Mouse (Mus musculus): Measurements from ENCODE around the gene Igf1r. TPM values are rescaled to one million over a fixed set of nuclear protein-coding genes. Genes with fewer than 3 reads are reported as not detected.

Igf1r gene
- total RNA-seq, 2 experiments from 2014 or later, result 13.5 to 17.1 TPM

DNA sequence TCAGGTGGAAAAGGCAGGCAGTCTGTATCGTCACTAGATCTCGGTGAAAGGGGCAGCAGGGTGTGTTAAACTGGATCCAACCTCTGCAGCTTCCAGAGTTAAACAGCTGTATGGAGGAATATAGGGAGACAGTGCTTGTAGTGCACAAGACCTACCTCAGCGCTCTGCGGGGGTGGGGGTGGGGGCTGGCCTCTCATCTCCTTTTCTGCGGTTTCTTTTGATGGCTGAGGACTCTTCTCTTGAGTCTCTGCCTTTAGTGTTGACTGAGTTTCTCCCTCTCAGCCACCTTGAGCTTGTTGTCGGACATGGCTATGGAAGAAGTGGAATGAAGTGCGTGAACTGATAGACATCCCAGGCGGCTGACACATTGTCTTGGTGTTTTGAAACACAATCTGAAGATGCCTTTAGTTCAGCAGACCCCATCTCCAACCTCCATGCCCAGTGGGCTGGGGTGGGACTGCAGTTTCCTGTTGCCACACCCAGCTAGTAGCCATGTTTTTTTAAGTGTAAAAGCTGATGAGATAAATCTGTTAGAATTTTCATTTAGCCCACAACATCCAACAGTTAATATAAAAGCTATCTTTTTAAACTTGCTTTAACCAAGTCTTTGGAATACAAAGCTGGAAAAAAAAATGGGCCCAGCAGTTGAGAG, 253.3 kb downstream of the Igf1r start:
- no peak for ATAC-seq (replicated peaks; ENCODE audit: low FRiP score, poor library complexity, severe bottlenecking)

DNA sequence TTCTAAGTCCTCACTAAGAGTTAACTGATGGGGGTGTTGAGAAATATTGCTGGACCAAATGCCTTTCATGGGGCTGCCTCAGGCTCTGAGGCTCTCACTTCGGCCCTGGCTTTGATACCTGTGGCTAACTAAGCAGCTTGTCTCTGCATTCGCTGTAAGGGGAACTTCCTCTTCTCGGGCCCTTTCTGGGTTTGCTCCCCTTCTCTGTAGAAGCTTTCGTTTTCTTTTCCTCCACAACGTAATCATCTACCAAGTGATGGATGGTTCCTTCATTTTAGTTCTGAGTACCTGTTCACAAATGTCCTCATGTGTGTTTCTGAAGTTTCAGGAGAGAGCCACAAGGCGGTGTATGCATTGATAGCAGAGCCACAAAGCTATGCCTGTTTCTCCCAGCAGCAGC, 256.4 kb downstream of the Igf1r start:
- ATAC-seq (replicated peaks; ENCODE audit: low FRiP score, poor library complexity, severe bottlenecking), result no peak

DNA sequence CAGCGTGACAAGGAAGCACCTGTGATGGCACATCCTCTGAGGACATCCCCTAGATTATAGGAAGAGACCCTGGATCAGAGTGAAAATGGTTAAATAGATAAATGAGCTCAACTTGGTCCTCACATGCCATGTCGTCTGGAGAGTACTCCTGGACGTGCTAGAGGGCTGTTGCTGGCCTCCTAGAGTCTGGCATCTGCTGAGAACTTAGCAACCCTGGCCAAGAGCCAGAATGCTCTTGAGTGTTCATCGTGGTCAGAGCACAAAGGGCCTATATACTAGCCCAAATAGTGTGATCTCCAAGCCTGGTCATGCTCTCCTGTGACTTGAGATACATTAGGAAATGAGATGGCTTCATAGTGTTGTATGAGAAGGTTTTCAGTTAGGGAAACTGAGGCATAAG, 257.8 kb downstream of the Igf1r start:
- no peak for ATAC-seq (replicated peaks; ENCODE audit: low FRiP score, poor library complexity, severe bottlenecking)

DNA sequence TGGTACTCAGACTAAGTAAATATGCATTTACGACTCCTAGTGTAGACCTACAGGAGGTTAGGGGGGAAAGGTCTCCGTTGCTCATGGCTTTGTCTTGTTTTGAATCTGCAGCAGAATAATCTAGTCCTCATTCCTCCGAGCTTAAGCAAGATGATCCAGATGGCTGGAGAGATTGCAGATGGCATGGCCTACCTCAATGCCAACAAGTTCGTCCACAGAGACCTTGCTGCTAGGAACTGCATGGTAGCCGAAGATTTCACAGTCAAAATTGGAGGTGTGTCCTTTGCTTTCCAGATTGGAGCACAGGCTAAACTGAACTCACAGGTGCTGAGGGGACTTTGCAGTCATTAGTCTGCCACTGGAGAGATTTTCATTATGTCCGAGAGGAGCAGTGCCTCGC, 259.3 kb downstream of the Igf1r start:
- ATAC-seq (replicated peaks; ENCODE audit: low FRiP score, poor library complexity, severe bottlenecking), result no peak

DNA sequence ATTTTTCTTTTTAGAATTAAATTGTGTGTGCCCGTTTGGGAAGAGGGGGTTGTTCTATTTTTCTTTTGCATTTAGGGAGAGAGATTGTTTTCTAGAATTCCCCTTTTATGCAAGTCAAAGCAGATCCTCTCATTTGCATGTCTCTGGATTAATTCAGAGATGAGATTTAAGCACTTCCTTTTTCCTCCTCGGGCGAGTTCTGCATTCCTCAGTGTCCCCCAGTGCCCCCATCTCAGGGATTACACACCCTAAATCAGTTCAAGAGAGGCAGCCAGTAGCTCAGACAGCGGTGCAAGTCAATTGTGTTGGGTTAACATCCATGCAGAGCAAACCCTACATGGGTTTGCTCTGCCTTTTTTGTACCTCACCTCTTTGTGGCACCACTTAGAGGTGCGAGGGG, 261.2 kb downstream of the Igf1r start:
- no peak for ATAC-seq (replicated peaks; ENCODE audit: low FRiP score, poor library complexity, severe bottlenecking)

DNA sequence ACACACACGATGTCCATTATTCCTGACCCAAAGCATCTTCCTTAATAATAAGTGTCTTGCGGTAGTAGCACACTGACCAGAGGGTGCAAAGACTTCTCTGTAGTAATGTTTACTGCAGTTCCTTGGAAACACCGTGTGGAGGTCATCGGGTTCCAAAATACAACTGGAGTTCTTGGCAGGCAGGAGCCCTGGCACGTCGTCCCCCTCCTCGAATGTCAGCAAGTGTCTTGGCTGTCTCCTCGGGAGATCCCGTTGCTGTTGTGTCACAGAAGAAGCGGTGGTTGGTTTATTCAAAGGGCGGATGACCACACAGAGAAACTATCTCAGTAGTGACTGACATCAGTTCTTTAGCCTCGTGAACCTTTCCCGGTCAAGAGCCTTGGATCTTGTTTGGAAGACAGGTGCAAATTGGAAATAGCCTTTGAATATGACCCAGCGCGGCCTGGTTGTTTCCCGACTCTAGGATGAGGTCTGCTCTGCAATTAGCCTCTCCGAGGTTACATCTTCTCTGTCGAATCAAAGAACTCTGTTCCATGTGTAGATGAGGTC, 263.0 kb downstream of the Igf1r start:
- no peak for ATAC-seq (replicated peaks; ENCODE audit: low FRiP score, poor library complexity, severe bottlenecking)

DNA sequence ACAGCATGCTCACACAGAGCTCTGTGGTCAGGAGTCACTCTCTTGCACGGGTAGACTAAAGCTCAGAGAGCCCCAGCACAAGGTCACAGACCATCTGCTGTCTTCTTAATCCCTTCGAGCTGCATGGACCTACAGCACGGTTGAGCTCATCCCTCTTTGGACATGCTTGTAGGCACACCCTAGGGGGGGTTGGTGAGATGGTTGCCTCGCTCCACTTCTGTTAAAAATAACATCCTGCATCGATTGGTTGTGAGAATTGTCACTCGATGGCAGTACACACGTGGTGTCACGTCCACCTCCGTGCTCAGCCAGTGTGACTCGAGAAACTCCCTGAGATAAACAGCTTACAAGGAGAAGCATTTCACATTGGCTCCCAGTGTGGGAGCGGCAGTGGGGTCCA, 266.3 kb downstream of the Igf1r start:
- no peak for ATAC-seq (replicated peaks; ENCODE audit: low FRiP score, poor library complexity, severe bottlenecking)

DNA sequence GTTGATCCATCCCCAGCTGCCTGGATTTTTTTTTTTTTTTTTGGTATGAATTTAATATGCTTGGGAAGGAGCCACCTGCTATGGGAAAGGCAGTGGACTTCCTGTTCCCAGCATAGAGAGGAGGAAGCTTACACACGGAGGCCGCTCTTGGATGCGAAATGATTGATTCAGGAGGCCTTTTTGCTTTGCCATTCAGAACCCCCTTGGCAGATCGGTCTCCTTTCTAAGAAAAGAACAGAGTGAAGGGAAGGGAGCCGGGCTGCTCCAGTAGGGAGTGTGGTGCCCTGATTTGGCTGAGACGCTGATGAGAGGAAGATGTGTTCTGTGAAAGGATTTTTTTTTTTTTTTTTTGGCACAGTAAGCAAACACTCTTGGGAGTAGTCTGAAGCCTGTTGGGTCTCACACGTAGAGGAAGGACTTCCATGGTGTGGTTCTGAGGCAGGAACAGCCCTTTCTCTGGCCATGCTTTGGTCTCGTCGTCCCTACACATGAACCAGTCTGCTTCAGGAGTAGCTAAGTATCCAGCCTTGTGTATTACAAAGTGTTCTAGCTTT, 269.1 kb downstream of the Igf1r start:
- ATAC-seq (replicated peaks; ENCODE audit: low FRiP score, poor library complexity, severe bottlenecking), result no peak

DNA sequence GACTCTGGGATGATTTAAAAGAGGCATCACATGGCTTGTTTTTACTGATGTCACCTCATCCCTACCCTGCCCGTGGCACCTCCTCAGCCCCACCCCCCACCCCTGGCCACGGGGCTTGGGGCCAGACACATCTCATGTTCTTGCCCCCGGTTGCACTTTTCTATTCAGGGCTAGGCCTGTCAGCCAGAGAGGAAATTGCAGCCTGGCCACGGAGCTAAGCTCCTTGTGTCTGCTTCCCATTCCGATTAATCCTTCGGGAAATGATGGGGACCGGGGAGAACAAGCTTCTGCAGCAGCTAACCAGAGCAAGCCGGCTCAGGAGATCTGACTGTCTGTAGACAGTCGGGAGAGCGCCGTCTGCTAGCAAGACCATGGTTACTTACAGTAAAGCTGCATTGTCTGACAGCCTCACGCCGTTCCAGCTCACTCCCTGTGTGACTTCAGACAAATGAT, 270.8 kb downstream of the Igf1r start:
- ATAC-seq (replicated peaks; ENCODE audit: low FRiP score, poor library complexity, severe bottlenecking), result no peak

DNA sequence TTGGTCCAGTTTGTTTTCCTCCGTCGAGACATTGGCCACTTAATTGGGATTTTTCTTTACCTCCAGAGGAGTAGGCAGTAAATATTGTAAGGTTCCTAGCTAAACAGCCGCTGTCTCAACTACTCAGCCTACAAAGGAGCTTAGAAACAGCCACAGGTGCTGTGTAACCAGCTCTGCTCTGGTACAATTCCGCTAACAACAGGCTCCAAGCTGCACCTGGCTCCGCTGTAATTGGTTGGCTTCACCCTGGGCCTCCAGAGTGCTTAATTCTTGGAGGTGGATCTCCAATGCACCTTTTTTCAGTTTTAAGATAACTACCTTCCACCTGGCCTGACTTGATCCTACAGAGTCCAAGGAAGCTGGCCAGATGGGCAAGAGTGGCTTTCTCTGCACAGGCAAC, 271.4 kb downstream of the Igf1r start:
- ATAC-seq (replicated peaks; ENCODE audit: low FRiP score, poor library complexity, severe bottlenecking), result no peak

DNA sequence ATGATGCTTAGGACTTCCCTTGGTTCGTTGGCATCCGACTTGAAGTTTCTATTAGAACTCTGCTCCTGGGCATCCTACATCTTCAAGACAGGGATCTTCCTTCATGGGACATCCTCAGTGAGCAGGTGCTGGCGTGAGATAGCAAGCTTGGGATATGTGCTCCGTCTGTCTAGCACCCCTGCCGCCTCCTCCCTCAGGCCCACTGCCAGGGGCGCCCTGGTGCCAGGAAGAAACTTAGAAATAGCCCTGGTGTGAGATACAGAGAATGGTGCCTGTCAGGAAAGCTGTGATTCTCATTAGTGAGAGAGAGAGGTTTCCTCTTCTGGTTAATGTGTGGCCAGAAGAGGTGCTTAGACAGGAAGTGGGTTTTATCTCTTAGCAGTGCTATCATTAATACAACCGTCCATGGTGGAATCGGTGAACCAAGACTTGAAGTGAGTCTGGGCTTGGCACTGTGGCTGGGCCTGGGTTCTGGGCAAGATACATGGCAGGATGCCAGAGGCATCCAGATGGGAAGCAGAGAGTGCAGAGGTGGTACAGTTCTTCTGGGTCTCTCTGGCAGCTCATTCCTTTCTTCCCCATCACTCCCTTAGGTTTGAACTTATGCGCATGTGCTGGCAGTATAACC, 272.9 kb downstream of the Igf1r start:
- ATAC-seq (replicated peaks; ENCODE audit: low FRiP score, poor library complexity, severe bottlenecking), result no peak

DNA sequence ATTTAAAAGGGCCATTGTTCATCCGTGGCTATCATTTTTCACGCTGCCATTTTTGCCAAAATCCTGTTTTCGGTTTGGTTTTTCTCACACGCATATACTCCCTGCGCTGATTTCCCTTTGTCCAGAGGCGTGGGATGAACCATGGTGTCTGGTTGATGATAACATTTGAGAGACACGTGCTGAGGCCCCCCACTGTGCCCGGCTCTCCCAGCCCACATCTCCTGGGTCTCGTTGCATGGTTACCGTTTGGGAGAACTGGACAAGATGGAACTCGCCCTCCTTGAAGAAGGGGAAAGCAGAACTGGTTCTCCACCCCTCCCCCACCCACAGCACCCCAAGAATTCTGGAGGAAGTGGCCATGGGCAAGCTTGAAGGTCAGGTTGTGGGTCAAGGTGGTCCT, 274.4 kb downstream of the Igf1r start:
- no peak for ATAC-seq (replicated peaks; ENCODE audit: low FRiP score, poor library complexity, severe bottlenecking)

DNA sequence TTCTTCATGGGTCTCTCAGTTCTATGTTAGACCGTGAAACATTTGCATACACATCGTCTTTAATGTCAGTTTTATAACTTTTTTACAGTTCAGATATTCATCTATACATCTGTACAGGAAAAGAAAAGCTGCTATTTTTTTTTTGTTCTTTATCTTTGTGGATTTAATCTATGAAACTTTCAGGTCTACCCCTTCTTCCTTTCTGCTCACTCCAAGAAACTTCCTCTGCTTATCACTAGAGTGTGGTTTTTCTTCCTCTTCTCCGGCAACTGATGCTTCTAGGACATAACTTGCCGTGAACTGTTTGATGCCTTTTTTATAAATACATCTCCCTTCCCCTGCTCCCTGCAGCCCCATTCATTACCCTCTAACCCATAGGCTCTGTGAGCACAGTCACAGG, 275.0 kb downstream of the Igf1r start:
- no peak for ATAC-seq (replicated peaks; ENCODE audit: low FRiP score, poor library complexity, severe bottlenecking)

DNA sequence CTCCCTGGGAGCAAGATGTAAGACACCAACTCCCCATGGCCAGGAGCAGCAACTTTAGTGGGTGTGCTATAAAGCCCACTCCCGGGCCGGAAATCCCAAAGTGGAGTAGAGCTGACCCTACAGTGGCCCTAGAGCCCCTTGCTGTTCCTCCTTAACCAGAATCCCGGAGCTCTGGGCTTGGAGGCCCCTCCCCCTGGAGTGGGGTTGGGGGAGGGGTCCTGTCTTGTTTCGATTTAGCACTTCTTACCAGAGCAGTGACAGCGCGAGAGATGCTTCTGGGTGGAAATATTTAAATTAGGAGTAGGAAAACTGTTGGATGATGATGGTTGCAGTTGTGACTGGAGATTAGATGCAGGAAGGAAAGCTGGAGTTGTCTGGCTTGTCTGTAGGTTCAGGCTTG, 275.9 kb downstream of the Igf1r start:
- ATAC-seq (replicated peaks; ENCODE audit: low FRiP score, poor library complexity, severe bottlenecking), result no peak

DNA sequence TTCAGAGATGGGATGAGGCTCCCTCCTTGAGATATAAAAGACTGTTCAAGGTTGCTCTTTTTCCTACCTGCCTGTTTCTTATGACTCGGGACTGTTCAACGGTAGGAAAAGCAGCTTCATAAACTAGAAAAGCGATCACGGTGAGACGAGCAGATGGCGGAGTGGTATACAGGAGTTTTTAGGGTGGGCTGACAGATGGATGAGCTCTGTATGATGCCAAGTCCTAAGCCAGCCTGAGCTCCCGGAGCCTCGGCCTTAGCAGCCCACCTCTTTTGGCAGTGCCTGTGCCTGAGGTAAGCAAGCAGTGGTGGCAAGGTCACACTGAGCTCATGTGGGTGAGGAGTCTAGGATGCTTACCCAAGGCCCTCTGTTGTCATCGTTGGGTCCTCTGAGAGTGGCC, 278.2 kb downstream of the Igf1r start:
- ATAC-seq (replicated peaks; ENCODE audit: low FRiP score, poor library complexity, severe bottlenecking), result no peak

DNA sequence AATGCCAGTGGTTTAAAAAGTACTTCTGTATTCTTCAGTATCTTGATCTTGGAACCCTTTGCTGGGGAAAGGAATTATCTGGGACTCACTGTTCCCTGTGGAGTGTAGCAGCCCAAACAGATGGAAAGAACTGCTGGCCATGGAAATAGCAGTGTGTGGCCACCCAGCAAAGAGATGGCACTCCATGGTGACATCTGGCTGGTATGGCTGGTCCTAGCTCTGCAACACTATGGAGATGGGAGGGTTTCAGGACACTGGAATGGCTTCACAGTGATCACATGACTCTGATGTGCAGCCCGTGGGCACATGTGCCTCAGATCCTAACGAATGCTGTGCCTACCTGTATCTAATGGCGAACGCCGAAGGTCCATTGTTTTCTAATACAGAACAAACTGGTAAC, 279.9 kb downstream of the Igf1r start:
- ATAC-seq (replicated peaks; ENCODE audit: low FRiP score, poor library complexity, severe bottlenecking), result no peak

DNA sequence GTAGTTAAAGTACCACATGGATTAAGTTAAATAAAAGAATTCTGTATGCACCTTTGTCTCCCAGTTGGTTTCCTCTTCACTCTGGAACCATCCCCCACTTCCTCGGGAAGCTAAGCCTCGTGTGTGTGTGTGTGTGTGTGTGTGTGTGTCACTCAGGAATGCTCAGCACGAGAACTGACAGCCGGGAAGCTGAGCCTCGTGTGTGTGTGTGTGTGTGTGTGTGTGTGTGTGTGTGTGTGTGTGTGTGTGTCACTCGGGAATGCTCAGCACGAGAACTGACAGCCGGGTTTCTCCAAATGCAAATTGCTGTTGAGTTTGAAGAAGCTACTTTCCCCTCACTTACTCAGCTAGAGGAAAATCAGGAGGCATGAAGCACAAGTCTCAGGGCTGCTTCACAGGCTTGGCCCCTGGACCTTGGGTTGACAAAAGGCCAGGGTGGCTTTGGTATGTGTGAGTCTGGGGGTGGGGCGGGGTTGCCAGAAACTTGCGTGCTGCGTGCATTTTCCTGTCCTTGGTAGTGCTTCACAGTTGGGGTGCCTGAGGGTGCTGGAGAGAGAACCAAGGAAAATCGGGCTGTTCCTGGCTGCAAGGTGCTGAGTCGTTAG, 281.1 kb downstream of the Igf1r start:
- ATAC-seq (replicated peaks; ENCODE audit: low FRiP score, poor library complexity, severe bottlenecking), result no peak

DNA sequence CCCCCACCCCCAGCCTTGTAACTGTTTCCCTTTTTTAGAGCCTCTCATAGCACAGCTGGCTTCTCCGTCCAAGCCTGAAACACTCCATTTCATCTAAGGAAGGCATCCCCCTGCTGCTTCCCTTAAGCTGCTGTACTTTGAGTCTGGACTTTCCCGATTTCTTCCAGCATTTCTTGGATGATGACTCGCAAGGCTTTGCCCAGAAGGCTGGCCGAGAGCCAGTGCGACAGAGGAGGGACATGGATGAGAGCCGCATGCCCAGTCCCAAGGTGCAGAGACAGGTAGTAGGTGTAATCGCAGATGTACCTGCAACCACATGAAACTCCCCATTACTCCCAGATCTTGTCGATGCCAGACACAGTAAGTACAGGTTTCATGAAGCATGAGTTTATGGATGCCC, 284.2 kb downstream of the Igf1r start:
- ATAC-seq (replicated peaks; ENCODE audit: low FRiP score, poor library complexity, severe bottlenecking), result no peak

DNA sequence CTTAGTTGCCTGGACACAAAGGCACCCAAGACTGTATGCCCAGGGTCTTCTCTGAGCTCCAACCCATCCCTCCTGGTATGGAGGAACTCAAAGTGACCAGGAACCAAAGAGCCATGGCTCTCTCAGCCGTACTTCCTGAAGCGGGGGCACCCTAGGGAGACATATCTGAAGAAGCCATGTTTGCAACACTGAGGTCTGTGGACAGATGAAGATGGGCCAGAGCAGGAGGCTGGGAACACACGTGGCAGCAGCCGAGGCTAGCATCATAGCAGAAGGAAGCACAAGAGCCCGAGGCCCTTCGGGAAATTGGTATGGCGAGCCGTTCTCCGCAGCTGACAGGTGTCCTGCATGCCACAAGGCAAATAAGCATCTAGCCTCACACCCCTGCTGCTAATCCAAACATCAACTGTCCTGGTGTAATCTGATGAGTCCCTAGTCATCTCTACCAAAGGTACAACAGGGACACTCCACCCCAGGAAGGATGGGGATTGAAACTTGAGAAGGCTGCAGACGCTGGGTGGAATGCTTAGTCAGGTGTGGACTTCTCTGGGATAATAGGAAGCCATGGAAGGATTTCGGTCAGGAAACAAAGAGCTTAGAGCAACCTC, 286.7 kb downstream of the Igf1r start:
- no peak for ATAC-seq (replicated peaks; ENCODE audit: low FRiP score, poor library complexity, severe bottlenecking)

DNA sequence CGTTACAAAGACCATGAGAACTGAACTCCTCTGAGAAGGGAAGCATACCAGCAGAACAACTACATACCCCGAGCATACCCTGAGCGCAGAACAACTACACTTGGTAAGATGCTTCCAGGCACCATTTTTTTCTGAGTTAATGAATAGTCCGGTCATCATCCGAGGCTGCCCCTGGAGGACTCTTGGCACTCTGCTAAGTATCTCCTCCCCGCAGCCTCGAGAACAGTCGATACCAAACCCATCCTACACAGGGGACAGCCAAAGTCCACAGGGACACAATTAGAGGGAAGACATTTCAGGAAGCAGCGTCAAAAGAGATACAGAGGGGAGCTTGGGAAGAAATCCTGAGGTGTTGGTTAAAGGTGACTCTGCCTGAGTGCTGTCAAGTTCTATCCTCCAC, 288.6 kb downstream of the Igf1r start:
- no peak for ATAC-seq (replicated peaks; ENCODE audit: low FRiP score, poor library complexity, severe bottlenecking)

DNA sequence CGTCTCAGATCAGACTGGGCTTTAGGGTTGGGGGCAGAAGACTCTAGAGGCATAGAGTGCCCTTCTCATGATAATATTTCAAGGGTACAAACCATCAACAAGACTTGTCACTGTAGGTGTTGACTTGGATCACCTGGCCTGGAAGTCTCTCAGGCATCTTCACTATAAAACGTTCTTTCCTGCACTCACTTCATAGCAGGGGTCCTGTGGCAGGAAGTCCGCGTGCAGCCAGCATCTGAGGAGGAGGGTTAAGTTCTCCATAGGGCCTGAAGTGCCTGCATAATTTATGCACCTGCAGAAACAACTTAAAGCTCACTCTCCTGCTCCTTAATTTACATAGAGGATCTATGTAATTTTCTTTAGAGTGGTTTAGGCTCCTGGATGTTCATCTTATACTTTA, 293.1 kb downstream of the Igf1r start:
- ATAC-seq (replicated peaks; ENCODE audit: low FRiP score, poor library complexity, severe bottlenecking), result no peak
